Mouse (Mus musculus) cerebellum, adult 2 months (tissue): ENCODE data around the gene Olfr625-ps1. TPM values are rescaled to one million over a fixed set of nuclear protein-coding genes. Genes with fewer than 3 reads are reported as not detected.
"Not testable (repeated sequence)": the region's sequence is repeated elsewhere in the genome, so short reads cannot be mapped to it uniquely, and the experiment has no call there.

Source experiments
- DNase-seq, 2 experiments: peaks; one replicate each; pipeline ENCODE4 v3.0.0; 2021
- H3K27ac ChIP-seq: fragments of 200-500 bp; 2 replicates; pipeline ENCODE4 v1.5.1; 2012; ENCODE audit warnings: low read length, control low read depth, inconsistent platforms; ENCODE audit not compliant: insufficient read depth
- H3K27me3 ChIP-seq: fragments of 200-500 bp; 2 replicates; pipeline ENCODE4 v1.6.1; 2012; ENCODE audit warnings: inconsistent platforms, mild to moderate bottlenecking, low read length, moderate library complexity; ENCODE audit not compliant: control insufficient read depth, insufficient read depth
- H3K4me1 ChIP-seq: fragments of 200-500 bp; 2 replicates; pipeline ENCODE4 v1.6.1; 2011; ENCODE audit warnings: low read length; ENCODE audit not compliant: control insufficient read depth, insufficient read depth
- H3K4me3 ChIP-seq: fragments of 200-500 bp; replicated peaks from 2 replicates; pipeline ENCODE3; 2011; ENCODE audit warnings: mild to moderate bottlenecking, low read depth, low read length, control low read depth; ENCODE audit not compliant: insufficient read depth
- CTCF ChIP-seq: fragments of 200-500 bp; IDR thresholded peaks from 2 replicates; pipeline ENCODE4 v1.5.1; 2011; ENCODE audit warnings: low read depth, mild to moderate bottlenecking, control low read depth, low read length, moderate library complexity, borderline replicate concordance; ENCODE audit not compliant: insufficient read depth
- POLR2A ChIP-seq: fragments of 200-500 bp; IDR thresholded peaks from 2 replicates; pipeline ENCODE4 v1.6.1; 2011; ENCODE audit warnings: low read length, control low read depth, borderline replicate concordance; ENCODE audit not compliant: insufficient read depth
- WGBS: fragments of 180-500 bp; shearing (Covaris S2); methylation state at CpG from one replicate; pipeline ENCODE4 v1.1.7; 2018; 5-methylcytosine and 5-hydroxymethylcytosine counted together
- polyA plus RNA-seq: library from polyadenylated mRNA; depleted of rRNA; stranded (reverse); fragments of >200 nt; gene quantifications from 2 replicates; pipeline ENCODE4 v1.2.3, GENCODE M21; 2012; rRNA removed

The Olfr625-ps1 gene
- polyA plus RNA-seq, 1 experiment, result not detected

GRCm38 (mm10) chr7:103714371-103714770, 31.9 kb downstream of the Olfr625-ps1 start, which contains the start of gene Olfr243:
Olfr243 (plus strand) TSS chr7:103714671.
- Histone ChIP-seq H3K4me3 (no peak within 1 kb of the TSS), H3K27me3 (no peaks in the 10 kb centered on the region), H3K4me1 (no peaks in the 10 kb centered on the region), H3K27ac (no peak within 1 kb of the TSS)
- no peak for DNase-seq
- no peak for TF ChIP-seq POLR2A
- no peak for TF ChIP-seq CTCF

- WGBS, result 97% methylated on average over 1 of the region's 1 CpGs
- H3K4me3 ChIP-seq, H3K27me3 ChIP-seq, H3K27ac ChIP-seq, H3K4me1 ChIP-seq, DNase-seq: not testable (repeated sequence)
Observed at GRCm38 (mm10) chr7:103716398-103716797, 33.9 kb downstream of the Olfr625-ps1 start.

GRCm38 (mm10) chr7:103730074-103730473, 47.6 kb downstream of the Olfr625-ps1 start, which contains the start of gene Olfr628:
Olfr628 (plus strand) TSS chr7:103730374.
- Histone ChIP-seq H3K4me1 (no peaks in the 10 kb centered on the region), H3K27me3 (no peaks in the 10 kb centered on the region), H3K4me3 (no peak within 1 kb of the TSS), H3K27ac (no peak within 1 kb of the TSS)
- WGBS, result 92% methylated on average over 1 of the region's 1 CpGs
- DNase-seq, result no peak
- TF ChIP-seq CTCF (no peak), POLR2A (no peak)

Other genes with a start within 250 kb of the Olfr625-ps1 start
- gene Olfr605, start 237.3 kb upstream of the Olfr625-ps1 start, polyA plus RNA-seq, result not detected in 2 replicates
- not detected in 2 replicates for gene Olfr606, start 233.7 kb upstream of the Olfr625-ps1 start, polyA plus RNA-seq
- not detected in 2 replicates for gene Olfr607, start 218.6 kb upstream of the Olfr625-ps1 start, polyA plus RNA-seq
- not detected in 2 replicates for gene Olfr608, start 212.8 kb upstream of the Olfr625-ps1 start, polyA plus RNA-seq
- gene Olfr609, start 184.7 kb upstream of the Olfr625-ps1 start, polyA plus RNA-seq, result not detected in 2 replicates
- not detected in 2 replicates for gene Olfr610, start 170.6 kb upstream of the Olfr625-ps1 start, polyA plus RNA-seq
- gene Olfr611, start 161.9 kb upstream of the Olfr625-ps1 start, polyA plus RNA-seq, result not detected in 2 replicates
- gene Olfr612, start 140.0 kb upstream of the Olfr625-ps1 start, polyA plus RNA-seq, result not detected in 2 replicates
- not detected in 2 replicates for gene Olfr613, start 134.6 kb upstream of the Olfr625-ps1 start, polyA plus RNA-seq
- gene Olfr615, start 126.6 kb upstream of the Olfr625-ps1 start, polyA plus RNA-seq, result not detected in 2 replicates
- not detected in 2 replicates for gene Olfr616, start 113.6 kb upstream of the Olfr625-ps1 start, polyA plus RNA-seq
- not detected in 2 replicates for gene Olfr617, start 109.7 kb upstream of the Olfr625-ps1 start, polyA plus RNA-seq
- not detected in 2 replicates for gene Olfr618, start 92.6 kb upstream of the Olfr625-ps1 start, polyA plus RNA-seq
- not detected in 2 replicates for gene Olfr619, start 82.1 kb upstream of the Olfr625-ps1 start, polyA plus RNA-seq
- not detected in 2 replicates for gene Olfr620, start 70.2 kb upstream of the Olfr625-ps1 start, polyA plus RNA-seq
- not detected in 2 replicates for gene Olfr622, start 40.0 kb upstream of the Olfr625-ps1 start, polyA plus RNA-seq
- not detected in 2 replicates for gene Olfr623, start 19.0 kb upstream of the Olfr625-ps1 start, polyA plus RNA-seq
- gene Olfr624, start 11.5 kb upstream of the Olfr625-ps1 start, polyA plus RNA-seq, result not detected in 2 replicates
- gene Olfr243, start 32.0 kb downstream of the Olfr625-ps1 start, polyA plus RNA-seq, result not detected in 2 replicates
- not detected in 2 replicates for gene Olfr628, start 47.7 kb downstream of the Olfr625-ps1 start, polyA plus RNA-seq
- gene Olfr629, start 62.2 kb downstream of the Olfr625-ps1 start, polyA plus RNA-seq, result not detected in 2 replicates
- not detected in 2 replicates for gene Olfr630, start 74.6 kb downstream of the Olfr625-ps1 start, polyA plus RNA-seq
- not detected in 2 replicates for gene Olfr69, start 88.9 kb downstream of the Olfr625-ps1 start, polyA plus RNA-seq
- gene Olfr68, start 97.0 kb downstream of the Olfr625-ps1 start, polyA plus RNA-seq, result not detected in 2 replicates
- not detected in 2 replicates for gene Olfr67, start 109.1 kb downstream of the Olfr625-ps1 start, polyA plus RNA-seq
- 64.2 and 175 TPM in 2 replicates for gene Hbb-bt, start 131.3 kb downstream of the Olfr625-ps1 start, polyA plus RNA-seq
- 581 and 1,292 TPM in 2 replicates for gene Hbb-bs, start 145.4 kb downstream of the Olfr625-ps1 start, polyA plus RNA-seq
- gene Hbb-bh2, start 157.8 kb downstream of the Olfr625-ps1 start, polyA plus RNA-seq, result not detected in 2 replicates
- 0.41 TPM in 1 of 2 replicates, not detected in the other for gene Hbb-bh1, start 160.4 kb downstream of the Olfr625-ps1 start, polyA plus RNA-seq
- 1.3 and 2.3 TPM in 2 replicates for gene Hbb-y, start 170.5 kb downstream of the Olfr625-ps1 start, polyA plus RNA-seq
- gene Olfr66, start 203.5 kb downstream of the Olfr625-ps1 start, polyA plus RNA-seq, result not detected in 2 replicates
- gene Olfr64, start 211.8 kb downstream of the Olfr625-ps1 start, polyA plus RNA-seq, result not detected in 2 replicates
- not detected in 2 replicates for gene Olfr65, start 220.8 kb downstream of the Olfr625-ps1 start, polyA plus RNA-seq
- gene Olfr631, start 246.1 kb downstream of the Olfr625-ps1 start, polyA plus RNA-seq, result not detected in 2 replicates